Mouse (Mus musculus): ENCODE data around the gene Dock2.

DNA sequence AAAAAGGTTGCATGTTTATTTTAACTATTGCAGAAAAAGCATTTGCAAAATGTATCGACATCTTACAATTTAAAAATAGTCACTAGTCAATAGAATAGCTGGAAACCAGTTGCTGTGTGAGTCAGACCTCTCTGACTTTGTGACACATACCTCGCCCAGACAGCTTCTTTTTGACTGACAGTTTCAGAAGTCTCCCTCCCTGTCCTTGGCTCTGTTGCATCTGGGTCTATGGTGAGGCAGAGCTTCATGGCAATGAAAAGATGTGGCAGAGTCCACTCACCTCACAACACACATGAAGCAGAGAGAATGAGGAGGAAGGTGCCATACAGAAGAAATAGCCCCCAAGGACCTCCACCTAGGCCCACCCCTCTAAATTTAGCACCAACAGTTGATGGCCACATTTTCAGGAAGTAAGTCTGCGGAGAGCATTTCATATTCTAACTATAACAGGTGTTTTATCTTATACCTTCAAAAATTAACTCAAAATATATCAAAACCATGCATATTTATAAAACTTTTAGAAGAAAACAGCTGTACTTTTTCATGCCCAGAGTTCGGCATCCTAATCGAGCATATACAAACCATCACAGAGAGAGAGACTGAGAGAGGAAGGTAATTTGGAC is 19.8 kb downstream of the Dock2 start:
- TF ChIP-seq TAL1 (IDR thresholded peaks at IDR 0.05; ENCODE audit: low read length) (no peak), GATA1 (IDR thresholded peaks at IDR 0.05; ENCODE audit: low read length) (no peak)
